Mouse (Mus musculus) neural tube, embryonic 11.5 days (tissue): ENCODE measurements around the gene Nmrk2. TPM values are rescaled to one million over a fixed set of nuclear protein-coding genes. Genes with fewer than 3 reads are reported as not detected.
"Not testable (repeated sequence)": the region's sequence is repeated elsewhere in the genome, so short reads cannot be mapped to it uniquely, and the experiment has no call there.

ENCODE experiments used
- ATAC-seq: fragments of 200-750 bp; cut with Nextera tagmentation; 2 replicates; pipeline ENCODE4 v1.8.0; 2017; ENCODE audit warnings: moderate number of reproducible peaks, mild to moderate bottlenecking, moderate TSS enrichment, moderate library complexity; ENCODE audit not compliant: insufficient read depth, low FRiP score, low TSS enrichment
- DNase-seq: peaks from one replicate; pipeline ENCODE4 v3.0.0-alpha.2; 2015; ENCODE audit warnings: low spot score
- H3K27ac ChIP-seq: fragments of 300-500 bp; sonication (generic); 2 replicates; pipeline ENCODE4 v1.5.1; 2014; ENCODE audit warnings: low read depth, mild to moderate bottlenecking, low read length
- H3K27me3 ChIP-seq: fragments of 300-500 bp; sonication (generic); 2 replicates; pipeline ENCODE4 v1.6.1; 2014; ENCODE audit warnings: mild to moderate bottlenecking, low read length, mixed read lengths; ENCODE audit not compliant: control insufficient read depth, insufficient read depth
- H3K36me3 ChIP-seq: fragments of 300-500 bp; sonication (generic); 2 replicates; pipeline ENCODE4 v1.6.1; 2014; ENCODE audit warnings: mild to moderate bottlenecking, low read length, moderate library complexity, mixed read lengths; ENCODE audit not compliant: control insufficient read depth, insufficient read depth
- H3K4me1 ChIP-seq: fragments of 300-500 bp; sonication (generic); 2 replicates; pipeline ENCODE4 v1.6.1; 2014; ENCODE audit warnings: low read length, mixed read lengths; ENCODE audit not compliant: control insufficient read depth, insufficient read depth
- H3K4me2 ChIP-seq: fragments of 300-500 bp; sonication (generic); 2 replicates; pipeline ENCODE4 v1.6.1; 2014; ENCODE audit warnings: low read depth, mild to moderate bottlenecking, moderate library complexity
- H3K4me3 ChIP-seq: fragments of 300-500 bp; sonication (generic); 2 replicates; pipeline ENCODE4 v1.5.1; 2014; ENCODE audit warnings: low read depth, low read length
- H3K9ac ChIP-seq: fragments of 300-500 bp; sonication (generic); 2 replicates; pipeline ENCODE4 v1.6.1; 2014; ENCODE audit warnings: mild to moderate bottlenecking, low read length
- H3K9me3 ChIP-seq: fragments of 300-500 bp; sonication (generic); 2 replicates; pipeline ENCODE4 v1.6.1; 2016; ENCODE audit warnings: low read length; ENCODE audit not compliant: control insufficient read depth
- WGBS: fragments of 180-500 bp; shearing (Covaris S2); extraction: QIAGEN DNeasy Blood & Tissue Kit; methylation state at CpG from one replicate; pipeline ENCODE4 v1.1.7; 2014; 5-methylcytosine and 5-hydroxymethylcytosine counted together
- polyA plus RNA-seq: library from polyadenylated mRNA; unstranded; fragments of >200 nt; fragmentation: Nextera tagmentation; extraction: Ambion mirVana; gene quantifications from 2 replicates; pipeline ENCODE4 v1.2.1, GENCODE M21; 2014

The Nmrk2 gene
- polyA plus RNA-seq, 1 experiment from 2014 or later = 0.12 TPM

DNA sequence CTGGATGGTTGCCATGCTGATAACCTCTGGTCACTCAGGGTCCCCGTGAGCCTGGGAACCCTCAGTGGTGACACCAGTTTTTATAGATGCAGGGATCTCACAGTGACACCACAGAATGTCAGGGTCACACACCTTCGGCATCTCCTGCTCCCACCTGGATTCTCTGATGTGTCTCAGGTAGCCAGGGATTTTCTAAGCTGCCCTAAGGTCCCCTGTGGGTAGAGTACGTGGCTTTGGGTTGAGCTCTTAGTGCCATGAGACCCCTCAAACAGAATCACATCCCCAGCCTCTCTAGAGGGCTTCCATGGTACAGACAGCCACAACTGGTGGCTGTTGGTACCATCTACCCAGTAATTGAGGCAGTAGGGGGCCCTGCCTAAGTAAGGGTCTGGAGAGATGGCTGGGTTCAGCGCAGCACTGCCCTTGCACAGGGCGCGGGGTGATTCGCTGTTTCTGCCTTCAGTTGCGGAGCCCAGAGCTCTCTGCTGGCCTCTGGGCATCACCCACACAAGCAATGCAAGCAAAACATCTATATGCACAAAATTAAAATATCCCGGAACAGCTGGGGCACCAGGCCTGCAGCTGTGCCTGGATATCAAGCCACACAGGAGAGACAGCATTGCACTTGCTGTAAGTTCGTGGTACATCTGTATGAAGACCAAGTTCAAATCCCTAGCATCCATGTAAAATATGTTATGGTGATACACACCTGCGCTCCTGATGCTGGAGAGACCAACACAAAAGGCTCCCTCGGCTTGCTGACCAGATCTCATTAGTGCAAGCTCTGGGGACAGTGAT, 34.8 kb upstream of the Nmrk2 start:
- ATAC-seq (no peak), DNase-seq (no peak)
- peaks cover 4% of the 10 kb centered on the region; the same call in 1 of the 2 replicates for H3K4me1 ChIP-seq
- no peak overlapping the region for H3K9ac ChIP-seq
- H3K27ac ChIP-seq = no peak overlapping the region
- no peak overlapping the region for H3K4me2 ChIP-seq
- peaks cover 14% of the 10 kb centered on the region for H3K27me3 ChIP-seq
- 85% methylated on average over 12 of the region's 12 CpGs for whole genome bisulfite sequencing
- no peaks in the 10 kb centered on the region for H3K36me3 ChIP-seq
- H3K4me3 ChIP-seq = no peak overlapping the region
- H3K9me3 ChIP-seq = no peaks in the 10 kb centered on the region

DNA sequence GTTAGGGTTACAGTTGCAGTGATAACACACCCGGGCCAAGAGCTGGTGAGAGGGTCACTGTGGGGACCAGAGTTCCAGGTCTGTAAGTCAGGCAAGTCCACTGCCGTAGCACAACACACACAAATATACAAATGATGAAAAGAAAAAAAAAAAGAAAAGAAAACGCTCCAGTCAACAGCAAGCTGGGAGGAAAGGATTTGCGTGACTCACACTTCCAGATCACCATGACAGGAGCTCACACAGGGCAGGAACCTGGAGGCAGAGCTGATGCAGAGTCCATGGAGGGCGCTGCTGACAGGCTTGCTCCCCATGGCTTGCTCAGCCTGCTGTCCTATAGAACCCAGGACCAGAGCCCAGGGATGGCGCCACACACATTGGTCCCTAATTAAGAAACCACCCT, 32.4 kb upstream of the Nmrk2 start:
- WGBS = 90% methylated on average over 6 of the region's 6 CpGs
- Histone ChIP-seq H3K27me3 (peaks cover 22% of the 10 kb centered on the region), H3K36me3 (no peaks in the 10 kb centered on the region), H3K27ac (no peak overlapping the region), H3K9ac (no peak overlapping the region), H3K4me2 (no peak overlapping the region), H3K4me1 (no peaks in the 10 kb centered on the region), H3K9me3 (no peaks in the 10 kb centered on the region), H3K4me3 (no peak overlapping the region)
- DNase-seq = no peak
- no peak for ATAC-seq

DNA sequence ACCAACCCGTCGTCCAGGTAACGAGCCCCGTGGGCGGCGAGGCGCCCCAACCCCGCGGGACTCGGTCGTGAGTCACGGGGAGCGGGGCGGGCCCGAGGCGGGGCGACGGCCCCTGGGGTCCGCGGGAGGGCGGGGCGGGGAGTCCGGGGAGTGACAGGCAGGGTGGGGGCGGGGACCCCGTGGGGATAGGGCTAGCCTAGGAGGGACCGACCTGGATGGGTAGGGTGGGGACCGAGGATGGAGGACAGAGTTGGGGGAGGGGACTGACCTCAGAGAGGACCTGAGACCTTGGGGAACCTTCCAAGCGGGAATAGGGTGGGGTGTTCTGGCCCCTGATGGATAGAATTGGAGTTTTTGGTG, 31.4 kb upstream of the Nmrk2 start:
- Histone ChIP-seq H3K4me3 (peak overlapping the region; percentile 71), H3K27me3 (peaks cover 24% of the 10 kb centered on the region), H3K4me2 (peak overlapping the region; percentile 76), H3K27ac (no peak overlapping the region), H3K4me1 (no peaks in the 10 kb centered on the region), H3K9ac (peak overlapping the region; percentile 74), H3K9me3 (no peaks in the 10 kb centered on the region), H3K36me3 (no peaks in the 10 kb centered on the region)
- DNase-seq (no peak), ATAC-seq (peak; percentile 49)
- WGBS = 0% methylated on average over 24 of the region's 28 CpGs

DNA sequence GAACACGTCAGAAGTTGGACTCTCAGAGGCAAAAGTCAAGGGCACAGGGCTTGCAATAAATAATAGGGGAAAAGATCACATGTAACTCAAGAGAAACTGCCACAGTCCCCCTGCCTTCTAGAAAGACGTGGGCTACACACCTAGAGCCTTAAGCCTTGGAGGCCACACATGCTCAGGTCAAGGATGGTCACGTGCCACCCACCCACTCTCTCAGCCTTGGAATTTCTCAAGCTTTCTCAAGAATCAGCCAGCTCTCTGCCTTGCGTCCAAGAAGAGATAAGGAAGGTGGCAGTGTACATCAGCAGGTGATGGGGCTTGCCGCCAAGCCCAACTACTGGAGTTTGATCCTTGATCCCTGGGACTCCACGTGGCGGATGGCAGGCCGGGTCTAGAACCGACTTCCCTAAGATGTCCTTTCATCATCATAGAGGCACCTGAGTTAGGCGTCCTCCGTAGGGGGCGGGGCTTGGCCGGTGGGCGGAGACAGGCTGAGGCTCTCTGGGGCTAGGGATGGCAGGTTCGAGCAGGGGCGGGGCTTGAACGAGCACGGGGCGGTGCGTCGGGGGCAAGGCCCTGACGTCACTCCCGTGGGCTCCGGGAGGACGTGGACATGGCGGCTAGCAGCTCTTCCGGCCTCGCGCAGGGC, 30.9 kb upstream of the Nmrk2 start, which contains the start of gene Zfr2:
Gene Zfr2, plus strand, starts transcription at position 576 of the 646 bp plus-strand sequence.
- H3K27ac ChIP-seq = no peak within 1 kb of the TSS
- peak within 1 kb of the TSS; percentile 71 for H3K4me3 ChIP-seq
- no peaks in the 10 kb centered on the region for H3K9me3 ChIP-seq
- H3K27me3 ChIP-seq = peaks cover 22% of the 10 kb centered on the region
- peak; percentile 71 for ATAC-seq
- H3K4me1 ChIP-seq = no peaks in the 10 kb centered on the region
- 8% methylated on average over 29 of the region's 29 CpGs for WGBS
- peak within 1 kb of the TSS; percentile 74 for H3K9ac ChIP-seq
- peak within 1 kb of the TSS; percentile 76 for H3K4me2 ChIP-seq
- peak; percentile 89 for DNase-seq
- H3K36me3 ChIP-seq = no peaks in the 10 kb centered on the region

DNA sequence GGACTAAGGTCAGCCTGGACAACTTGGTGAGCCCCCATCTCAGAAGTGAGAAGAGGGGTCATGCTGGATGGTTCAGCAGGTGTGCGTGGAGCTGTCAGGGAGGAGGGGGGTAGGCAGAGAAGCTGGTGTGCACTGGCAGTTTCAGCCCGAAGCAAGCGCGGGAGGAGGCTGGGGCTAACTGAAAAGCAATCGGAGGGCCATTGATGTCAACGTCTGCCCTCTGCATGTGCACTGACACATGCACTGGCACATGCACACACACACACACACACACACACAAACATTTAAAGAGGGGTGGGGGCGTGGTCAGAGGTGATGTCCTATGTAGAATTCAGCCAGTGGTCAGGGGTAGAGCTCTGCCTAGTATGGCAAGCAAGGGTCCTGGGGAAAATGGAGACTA, 29.6 kb upstream of the Nmrk2 start:
- Histone ChIP-seq H3K27me3 (peaks cover 22% of the 10 kb centered on the region), H3K4me3 (no peak overlapping the region), H3K27ac (no peak overlapping the region), H3K9me3 (no peaks in the 10 kb centered on the region), H3K4me1 (no peaks in the 10 kb centered on the region), H3K9ac (no peak overlapping the region), H3K4me2 (no peak overlapping the region), H3K36me3 (no peaks in the 10 kb centered on the region)
- 61% methylated on average over 7 of the region's 7 CpGs for WGBS
- no peak for DNase-seq
- ATAC-seq = no peak

DNA sequence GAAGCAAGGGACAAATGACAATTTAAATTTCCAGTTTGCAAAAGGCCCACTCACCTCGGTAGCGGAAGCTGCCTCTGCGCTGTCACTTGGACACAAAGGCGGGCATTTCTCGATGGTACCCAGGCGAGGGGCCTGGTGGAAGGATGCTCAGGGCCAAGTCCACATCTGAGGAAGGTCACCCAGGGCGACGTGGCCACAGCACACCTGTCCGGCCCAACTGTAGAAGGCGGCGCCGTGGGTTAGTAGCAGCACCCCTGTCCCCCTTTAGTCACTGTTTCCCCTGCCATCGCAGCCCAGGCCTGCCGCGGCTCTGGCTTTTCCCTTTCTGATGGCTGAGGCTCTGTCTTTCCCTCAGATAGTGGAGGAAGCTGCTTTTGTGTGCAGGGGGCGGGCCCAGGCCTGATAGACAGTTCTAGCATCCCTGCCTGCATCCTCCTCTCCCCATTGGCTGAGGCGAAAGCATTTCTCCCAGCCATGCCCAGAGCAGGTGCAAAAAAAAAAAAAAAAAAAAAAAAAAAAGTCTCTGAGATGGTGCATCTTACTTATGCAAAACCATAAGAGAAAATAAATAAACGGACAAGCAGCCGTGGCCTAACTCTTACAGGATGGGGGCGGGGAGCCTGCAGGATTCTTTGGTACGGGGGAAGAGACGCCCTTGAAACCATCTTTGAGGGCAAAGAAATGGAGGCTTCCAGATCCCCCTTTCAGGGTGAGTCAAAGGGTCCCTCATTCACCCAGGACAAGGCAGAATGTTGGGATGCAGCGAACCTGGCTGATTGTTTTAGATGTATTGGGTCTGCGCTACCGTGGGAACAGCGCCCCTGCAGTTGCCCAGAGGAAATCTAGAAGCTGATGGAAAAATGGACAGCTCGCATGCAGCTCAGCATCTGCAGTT, 28.8 kb upstream of the Nmrk2 start, which contains the start of gene Atcay:
Gene Atcay, minus strand, starts transcription at position 396 of the 895 bp plus-strand sequence.
- Histone ChIP-seq H3K4me3 (peak within 1 kb of the TSS; percentile 34), H3K27ac (peak within 1 kb of the TSS; percentile 49; the same call in 1 of the 2 replicates), H3K9me3 (no peaks in the 10 kb centered on the region), H3K9ac (peak within 1 kb of the TSS; percentile 48), H3K4me1 (no peaks in the 10 kb centered on the region), H3K27me3 (peaks cover 22% of the 10 kb centered on the region), H3K4me2 (peak within 1 kb of the TSS; percentile 45), H3K36me3 (no peaks in the 10 kb centered on the region)
- 8% methylated on average over 27 of the region's 27 CpGs for WGBS
- DNase-seq = peak; percentile 64
- ATAC-seq = peak; percentile 77

DNA sequence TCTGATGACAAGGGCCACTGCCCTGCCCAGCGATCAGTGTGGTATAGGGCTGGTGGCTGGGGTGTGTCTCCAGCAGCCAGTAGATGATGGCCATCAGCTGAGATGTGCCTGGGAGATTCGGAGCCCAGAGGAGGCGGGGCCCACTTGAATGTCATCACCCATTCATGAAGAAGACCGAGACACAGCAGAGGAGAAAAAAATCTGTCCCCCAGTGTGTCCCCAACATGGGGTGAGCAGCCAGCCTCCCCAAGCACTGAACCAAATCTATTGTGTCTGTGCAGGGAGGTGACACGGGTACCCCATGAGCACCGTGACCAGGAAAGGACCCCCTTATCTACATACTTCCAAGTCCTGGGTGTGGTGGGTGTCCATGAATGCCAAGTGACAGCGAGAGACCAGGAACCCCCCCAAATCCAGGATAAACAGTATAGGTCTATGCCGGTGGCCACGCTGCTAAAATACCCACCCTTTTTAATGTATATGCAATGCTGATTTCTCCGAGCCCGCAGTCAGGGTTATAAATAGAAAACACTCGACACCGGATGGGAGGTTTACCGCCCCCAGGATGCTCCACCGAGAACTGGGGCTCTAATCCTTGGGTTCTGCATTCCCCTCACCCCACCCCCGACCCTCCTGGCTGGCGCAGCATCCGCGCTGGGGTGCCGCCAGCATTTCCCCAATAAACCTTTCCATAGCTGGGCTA, 28.0 kb upstream of the Nmrk2 start:
- 14% methylated on average over 20 of the region's 20 CpGs for WGBS
- H3K36me3 ChIP-seq = no peaks in the 10 kb centered on the region
- H3K9ac ChIP-seq = peak overlapping the region; percentile 48
- no peak for DNase-seq
- no peak for ATAC-seq
- peak overlapping the region; percentile 34 for H3K4me3 ChIP-seq
- no peaks in the 10 kb centered on the region for H3K9me3 ChIP-seq
- peaks cover 22% of the 10 kb centered on the region for H3K27me3 ChIP-seq
- peak overlapping the region; percentile 45 for H3K4me2 ChIP-seq
- no peaks in the 10 kb centered on the region for H3K4me1 ChIP-seq
- H3K27ac ChIP-seq = no peak overlapping the region

DNA sequence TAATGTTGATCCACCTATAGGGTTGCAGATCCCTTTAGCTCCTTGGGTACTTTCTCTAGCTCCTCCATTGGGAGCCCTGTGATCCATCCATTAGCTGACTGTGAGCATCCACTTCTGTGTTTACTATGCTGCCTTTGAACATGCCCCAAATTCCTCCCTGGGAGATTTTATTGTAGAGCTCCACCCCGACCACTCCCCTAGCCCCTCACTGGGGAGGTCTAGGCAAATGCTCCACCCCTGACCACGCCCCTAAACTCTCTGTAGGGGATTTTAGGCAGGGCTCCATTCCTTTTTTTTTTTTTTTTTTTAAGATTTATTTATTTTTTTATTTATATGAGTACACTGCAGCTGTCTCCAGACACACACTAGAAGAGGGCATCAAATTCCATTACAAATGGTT, 21.9 kb upstream of the Nmrk2 start:
- H3K4me2 ChIP-seq, H3K9me3 ChIP-seq, DNase-seq, H3K4me3 ChIP-seq, H3K27ac ChIP-seq, H3K27me3 ChIP-seq, ATAC-seq, H3K36me3 ChIP-seq, H3K9ac ChIP-seq, H3K4me1 ChIP-seq: not testable (repeated sequence)
- 56% methylated on average over 2 of the region's 2 CpGs for WGBS
